Mouse (Mus musculus): ENCODE results near the gene Dennd1a. TPM values are rescaled to one million over a fixed set of nuclear protein-coding genes. Genes with fewer than 3 reads are reported as not detected.

The Dennd1a gene
- polyA plus RNA-seq, 1 experiment from 2014 or later: 17.3 TPM

DNA sequence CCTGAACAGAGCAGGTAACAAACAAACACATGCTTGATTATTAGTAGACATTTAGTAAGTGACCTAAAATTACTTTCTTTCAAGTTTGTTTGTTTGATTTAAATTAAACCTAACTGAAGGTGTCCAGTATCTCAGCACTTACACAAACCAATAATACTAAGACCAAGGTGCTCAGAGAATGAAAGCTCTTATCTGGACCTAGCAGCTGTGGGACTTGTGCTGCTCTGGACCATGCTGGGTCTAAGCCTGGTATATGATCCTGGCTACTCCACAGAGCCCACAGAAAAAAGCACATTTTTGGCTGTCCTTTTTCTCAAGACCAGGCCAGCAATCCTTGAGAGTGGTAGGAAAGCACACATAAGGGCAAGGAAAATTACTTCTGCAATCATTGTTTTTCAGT, 193.2 kb downstream of the Dennd1a start:
- DNase-seq (ENCODE audit: extremely low spot score, low spot score): no peak
- H3K27me3 ChIP-seq (ENCODE audit: poor library complexity, severe bottlenecking): no peaks in the 10 kb centered on the region
- peaks cover 3% of the 10 kb centered on the region; the same call in 1 of the 2 replicates for H3K36me3 ChIP-seq (replicated peaks)
- H3K4me1 ChIP-seq: peaks cover 69% of the 10 kb centered on the region
- no peaks in the 10 kb centered on the region for H3K9me3 ChIP-seq
- H3K4me3 ChIP-seq: no peak overlapping the region
- peak overlapping the region; percentile 60; the same call in 1 of the 2 replicates for H3K27ac ChIP-seq

DNA sequence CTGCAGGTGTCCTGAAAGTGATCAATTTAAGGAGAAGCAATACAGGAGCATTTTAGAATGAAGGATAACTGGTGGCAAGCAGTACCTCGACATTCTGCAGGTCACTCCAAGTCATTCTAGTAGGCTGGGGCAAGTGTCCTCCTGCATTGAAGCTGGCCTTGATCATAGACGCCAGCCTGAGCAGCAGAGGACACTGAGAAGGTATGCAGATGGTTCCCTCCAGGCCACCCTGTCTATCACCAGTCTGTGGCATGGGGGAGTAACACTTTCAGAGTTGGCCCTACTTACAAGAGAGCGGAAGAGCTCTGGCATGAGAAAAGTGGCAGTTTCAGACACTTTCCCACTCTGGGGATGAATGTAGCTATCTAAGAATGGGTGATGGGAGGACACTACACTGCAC, 193.9 kb downstream of the Dennd1a start:
- Histone ChIP-seq H3K36me3 (replicated peaks) (peaks cover 3% of the 10 kb centered on the region; the same call in 1 of the 2 replicates), H3K27ac (no peak overlapping the region), H3K9me3 (no peaks in the 10 kb centered on the region), H3K27me3 (ENCODE audit: poor library complexity, severe bottlenecking) (no peaks in the 10 kb centered on the region), H3K4me3 (no peak overlapping the region), H3K4me1 (peaks cover 66% of the 10 kb centered on the region)
- WGBS: 88% methylated on average over 3 of the region's 3 CpGs
- no peak for DNase-seq (ENCODE audit: extremely low spot score, low spot score)

DNA sequence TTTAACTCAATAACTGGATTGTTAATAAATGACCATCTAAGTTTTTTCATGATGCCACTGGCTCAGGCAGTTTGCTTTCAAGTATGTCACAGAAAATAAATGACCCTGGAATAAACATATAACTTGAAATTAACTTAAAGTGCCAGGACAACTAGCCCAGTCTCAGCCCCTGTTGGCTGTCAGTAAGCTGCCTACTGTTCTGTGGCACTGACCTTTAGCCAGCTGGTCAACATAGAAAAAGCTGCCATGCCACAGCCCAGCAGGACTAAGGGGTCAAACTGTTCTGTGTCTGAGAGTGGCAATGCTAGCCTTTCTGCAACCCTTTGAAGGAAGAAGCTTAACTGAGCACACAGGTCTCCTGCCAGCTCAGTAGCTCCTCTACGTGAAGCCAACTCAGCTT, 198.8 kb downstream of the Dennd1a start:
- no peaks in the 10 kb centered on the region for H3K9me3 ChIP-seq
- 73% methylated on average over 1 of the region's 1 CpGs for WGBS
- H3K27me3 ChIP-seq (ENCODE audit: poor library complexity, severe bottlenecking): no peaks in the 10 kb centered on the region
- peaks cover 17% of the 10 kb centered on the region for H3K4me1 ChIP-seq
- no peak overlapping the region for H3K4me3 ChIP-seq
- H3K27ac ChIP-seq: no peak overlapping the region
- no peak for DNase-seq (ENCODE audit: extremely low spot score, low spot score)
- H3K36me3 ChIP-seq (replicated peaks): peaks cover 3% of the 10 kb centered on the region; the same call in 1 of the 2 replicates

DNA sequence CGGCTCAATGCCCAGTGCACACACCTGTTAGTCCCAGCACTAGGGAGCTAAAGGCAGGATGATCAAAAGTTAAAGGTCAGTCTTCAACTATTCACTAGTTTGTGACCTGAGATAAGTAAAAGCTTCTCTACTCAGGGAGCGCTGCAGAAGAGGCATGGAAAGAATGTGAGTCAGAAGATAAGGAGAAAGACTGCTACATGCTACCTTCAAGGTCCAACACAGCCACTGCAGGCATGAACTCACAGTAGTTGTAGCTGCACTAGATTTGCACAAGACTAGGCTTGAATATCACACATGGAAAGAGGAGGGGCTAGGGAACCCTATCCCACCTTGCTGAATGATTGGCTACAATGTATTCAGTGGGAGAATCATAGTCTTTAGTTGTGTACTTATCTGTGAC, 202.1 kb downstream of the Dennd1a start:
- Histone ChIP-seq H3K4me1 (peaks cover 4% of the 10 kb centered on the region; the same call in 1 of the 2 replicates), H3K4me3 (no peak overlapping the region), H3K9me3 (no peaks in the 10 kb centered on the region), H3K27ac (no peak overlapping the region), H3K27me3 (ENCODE audit: poor library complexity, severe bottlenecking) (no peaks in the 10 kb centered on the region), H3K36me3 (replicated peaks) (peaks cover 3% of the 10 kb centered on the region; the same call in 1 of the 2 replicates)
- no peak for DNase-seq (ENCODE audit: extremely low spot score, low spot score)
- 95% methylated on average over 2 of the region's 2 CpGs for WGBS

DNA sequence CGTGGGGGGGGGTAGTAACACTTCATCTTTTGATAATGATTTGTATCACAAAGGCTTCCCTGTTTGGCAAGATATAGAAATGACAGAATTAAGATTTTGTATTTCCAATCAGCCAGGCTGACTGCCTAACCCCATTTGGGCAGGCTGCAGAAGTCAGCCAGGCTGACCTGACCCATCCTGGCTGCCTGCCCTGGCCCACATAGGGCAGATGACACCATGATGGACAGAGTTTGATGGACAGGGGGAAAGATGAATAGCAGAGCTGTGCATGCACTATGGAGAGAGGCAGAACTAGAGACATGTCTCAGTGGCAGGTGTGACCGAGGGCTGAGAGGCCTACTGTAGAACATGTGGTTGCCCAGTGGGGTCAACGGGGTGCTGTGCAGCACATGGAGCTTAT, 203.9 kb downstream of the Dennd1a start:
- DNase-seq (ENCODE audit: extremely low spot score, low spot score): no peak
- no peaks in the 10 kb centered on the region for H3K27me3 ChIP-seq (ENCODE audit: poor library complexity, severe bottlenecking)
- H3K4me1 ChIP-seq: peaks cover under 1% of the 10 kb centered on the region; the same call in 1 of the 2 replicates
- H3K36me3 ChIP-seq (replicated peaks): no peaks in the 10 kb centered on the region
- no peak overlapping the region for H3K27ac ChIP-seq
- no peak overlapping the region for H3K4me3 ChIP-seq
- 85% methylated on average over 3 of the region's 3 CpGs for WGBS
- no peaks in the 10 kb centered on the region for H3K9me3 ChIP-seq

DNA sequence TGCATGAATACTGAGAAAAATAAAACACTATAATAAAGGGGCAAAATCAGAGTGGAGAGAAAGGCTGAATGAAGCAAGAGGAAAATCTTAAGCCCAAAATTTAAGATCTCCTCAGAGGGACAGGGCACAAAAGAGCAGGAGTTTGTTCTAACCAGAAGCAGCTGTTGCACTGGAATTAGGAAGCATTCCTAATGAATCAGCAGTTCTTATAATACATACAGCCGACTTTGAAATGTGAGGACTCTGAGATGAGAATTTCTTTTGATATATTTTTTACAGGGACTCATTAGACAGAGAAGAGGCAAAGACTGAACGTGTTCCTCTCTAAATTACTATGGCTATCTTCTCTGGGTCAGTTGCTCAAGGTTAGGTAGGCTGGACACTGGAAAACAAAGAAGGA, 212.7 kb downstream of the Dennd1a start:
- Histone ChIP-seq H3K36me3 (replicated peaks) (0 out of 2 replicates have a peak, but pooled peaks cover 2% of the 10 kb centered on the region), H3K27me3 (ENCODE audit: poor library complexity, severe bottlenecking) (no peaks in the 10 kb centered on the region), H3K4me3 (no peak overlapping the region), H3K9me3 (no peaks in the 10 kb centered on the region; the same call in 1 of the 2 replicates), H3K27ac (no peak overlapping the region), H3K4me1 (peaks cover 15% of the 10 kb centered on the region)
- no peak for DNase-seq (ENCODE audit: extremely low spot score, low spot score)
- 55% methylated on average over 2 of the region's 2 CpGs for WGBS

DNA sequence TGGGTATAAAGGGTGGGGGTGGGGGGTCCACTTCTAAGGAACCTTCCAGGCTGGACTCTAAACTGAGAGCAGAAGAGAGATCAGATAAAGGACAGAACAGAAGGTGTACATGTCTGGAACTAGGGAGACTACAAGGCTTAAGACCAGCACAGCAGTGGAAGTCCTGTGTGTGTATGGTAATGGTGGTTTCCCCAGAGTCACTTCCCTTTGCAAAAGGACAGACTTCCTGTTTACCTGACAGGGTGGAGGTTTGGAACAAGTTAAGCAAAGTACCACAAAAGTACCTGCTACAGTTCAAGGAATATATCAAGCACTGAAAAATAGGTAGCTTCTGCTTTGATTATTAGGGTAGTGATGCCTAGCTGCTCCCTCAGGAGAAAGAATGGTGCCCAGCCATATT, 215.1 kb downstream of the Dennd1a start:
- no peaks in the 10 kb centered on the region; the same call in 1 of the 2 replicates for H3K9me3 ChIP-seq
- peaks cover 20% of the 10 kb centered on the region for H3K4me1 ChIP-seq
- H3K27ac ChIP-seq: no peak overlapping the region
- 0 out of 2 replicates have a peak, but pooled peaks cover 2% of the 10 kb centered on the region for H3K27me3 ChIP-seq (ENCODE audit: poor library complexity, severe bottlenecking)
- no peak for DNase-seq (ENCODE audit: extremely low spot score, low spot score)
- H3K4me3 ChIP-seq: no peak overlapping the region
- H3K36me3 ChIP-seq (replicated peaks): 0 out of 2 replicates have a peak, but pooled peaks cover 2% of the 10 kb centered on the region

DNA sequence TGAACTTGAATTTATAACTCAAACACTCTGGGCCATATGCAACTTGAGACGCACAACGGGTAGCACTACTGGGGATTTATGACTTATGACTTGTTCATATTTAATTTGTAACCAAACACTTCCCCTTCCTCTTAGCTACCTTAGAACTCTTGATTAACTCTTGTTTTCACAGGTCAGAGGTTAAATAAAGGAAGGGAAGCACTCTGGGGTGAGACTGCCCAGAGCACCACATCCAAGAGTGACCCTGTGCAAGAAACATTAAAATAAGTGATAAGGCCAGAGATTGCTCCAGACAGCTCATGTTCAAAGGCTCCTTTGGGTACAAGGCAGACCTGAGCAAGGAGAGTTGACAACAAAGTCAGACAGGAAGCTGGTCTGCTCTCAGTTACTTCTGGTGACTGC, 219.0 kb downstream of the Dennd1a start:
- peaks cover 20% of the 10 kb centered on the region for H3K27me3 ChIP-seq (ENCODE audit: poor library complexity, severe bottlenecking)
- 65% methylated on average over 2 of the region's 2 CpGs for WGBS

DNA sequence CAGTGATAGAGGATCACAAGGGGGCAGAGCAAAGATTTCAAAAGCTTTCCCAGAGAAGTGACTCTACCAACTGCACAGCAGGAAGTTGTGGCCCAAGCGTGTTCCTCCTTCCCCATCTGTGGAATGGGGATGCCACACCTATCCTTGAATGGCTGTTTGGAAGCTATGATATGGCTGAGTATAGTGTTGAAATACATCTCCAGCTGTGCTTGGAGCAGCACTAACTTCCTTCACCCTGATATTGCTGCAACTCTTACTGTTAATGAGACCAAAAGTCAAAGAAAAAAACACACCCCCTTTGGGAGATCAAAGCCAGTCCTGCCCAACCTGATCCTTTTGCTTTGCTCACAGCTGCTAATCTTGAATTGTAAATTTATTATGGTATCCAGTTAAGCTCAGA, 221.3 kb downstream of the Dennd1a start:
- H3K4me1 ChIP-seq: 0 out of 2 replicates have a peak, but pooled peaks cover 5% of the 10 kb centered on the region
- H3K4me3 ChIP-seq: no peak overlapping the region
- no peak for DNase-seq (ENCODE audit: extremely low spot score, low spot score)
- H3K27me3 ChIP-seq (ENCODE audit: poor library complexity, severe bottlenecking): peaks cover 20% of the 10 kb centered on the region
- no peak overlapping the region for H3K27ac ChIP-seq
- H3K36me3 ChIP-seq (replicated peaks): 0 out of 2 replicates have a peak, but pooled peaks cover 2% of the 10 kb centered on the region
- no peaks in the 10 kb centered on the region; the same call in 1 of the 2 replicates for H3K9me3 ChIP-seq
- WGBS: 73% methylated on average over 1 of the region's 1 CpGs

More for the DNA sequence above, 219.0 kb downstream of the Dennd1a start:
- Histone ChIP-seq H3K4me1 (0 out of 2 replicates have a peak, but pooled peaks cover 5% of the 10 kb centered on the region), H3K36me3 (replicated peaks) (0 out of 2 replicates have a peak, but pooled peaks cover 2% of the 10 kb centered on the region), H3K4me3 (no peak overlapping the region), H3K27ac (no peak overlapping the region), H3K9me3 (no peaks in the 10 kb centered on the region; the same call in 1 of the 2 replicates)
- no peak for DNase-seq (ENCODE audit: extremely low spot score, low spot score)

DNA sequence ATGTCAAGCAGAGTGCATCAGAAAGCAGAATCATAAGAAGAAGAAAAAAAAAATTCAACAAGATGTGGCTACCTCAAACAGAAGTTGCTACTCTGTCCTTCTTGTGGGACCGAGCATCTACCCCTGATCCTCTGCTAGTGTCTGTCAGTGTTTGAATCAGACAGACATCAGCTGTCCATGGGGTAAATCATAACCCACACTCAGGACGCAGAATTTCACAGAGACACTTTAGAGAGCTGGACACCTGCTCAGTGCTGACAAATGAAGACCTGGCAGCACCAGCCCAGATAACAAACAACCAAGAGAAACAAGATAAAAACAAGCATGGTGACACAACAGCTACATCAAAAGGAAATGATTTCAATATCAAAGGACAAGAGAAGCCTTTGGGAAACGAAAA, 222.9 kb downstream of the Dennd1a start:
- no peaks in the 10 kb centered on the region for H3K36me3 ChIP-seq (replicated peaks)
- 0 out of 2 replicates have a peak, but pooled peaks cover 5% of the 10 kb centered on the region for H3K4me1 ChIP-seq
- no peak overlapping the region for H3K4me3 ChIP-seq
- no peaks in the 10 kb centered on the region for H3K9me3 ChIP-seq
- peaks cover 20% of the 10 kb centered on the region for H3K27me3 ChIP-seq (ENCODE audit: poor library complexity, severe bottlenecking)
- 78% methylated on average over 3 of the region's 3 CpGs for WGBS
- DNase-seq (ENCODE audit: extremely low spot score, low spot score): no peak
- H3K27ac ChIP-seq: no peak overlapping the region

DNA sequence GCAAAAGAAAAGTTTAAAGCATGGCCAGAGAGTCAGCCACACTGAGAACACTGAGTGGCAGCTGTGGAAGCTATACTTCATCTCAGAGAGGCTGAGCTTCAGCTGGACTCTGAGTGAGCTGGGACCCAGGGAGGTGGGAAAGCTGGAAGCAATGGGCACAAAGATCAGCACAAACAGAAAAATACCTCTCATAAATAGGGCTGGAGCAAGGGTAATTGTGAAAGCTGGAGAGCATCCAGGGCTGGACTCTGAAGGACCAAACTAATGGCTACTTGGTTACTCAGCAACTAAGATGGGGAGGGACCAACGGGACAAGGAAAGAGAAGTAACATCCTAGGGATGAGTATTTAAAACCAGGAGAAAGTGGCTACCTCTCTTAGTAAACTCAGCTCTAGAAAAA, 225.0 kb downstream of the Dennd1a start:
- no peaks in the 10 kb centered on the region for H3K9me3 ChIP-seq
- no peak overlapping the region for H3K27ac ChIP-seq
- no peak overlapping the region for H3K4me3 ChIP-seq
- WGBS: 83% methylated on average over 1 of the region's 1 CpGs
- H3K27me3 ChIP-seq (ENCODE audit: poor library complexity, severe bottlenecking): peaks cover 20% of the 10 kb centered on the region
- H3K36me3 ChIP-seq (replicated peaks): no peaks in the 10 kb centered on the region
- no peaks in the 10 kb centered on the region for H3K4me1 ChIP-seq
- DNase-seq (ENCODE audit: extremely low spot score, low spot score): no peak

DNA sequence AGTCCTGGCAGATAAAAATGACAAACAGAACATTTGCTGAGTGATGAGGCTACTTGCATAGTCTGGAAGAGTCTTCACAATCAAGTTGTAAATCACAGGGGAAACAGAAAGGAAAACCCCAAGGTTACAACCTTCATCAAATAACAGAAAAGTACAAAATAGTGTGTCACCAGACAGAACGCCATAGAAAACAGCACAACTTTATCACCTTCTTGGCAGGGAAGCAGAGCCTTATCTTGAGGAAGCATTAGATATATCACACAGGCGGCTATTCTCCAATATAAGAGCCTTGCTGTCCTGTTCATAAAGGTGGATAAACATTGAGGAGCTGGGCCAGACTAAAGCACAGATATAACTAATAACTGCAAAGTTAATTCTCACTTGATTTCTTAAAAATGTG, 225.7 kb downstream of the Dennd1a start:
- Histone ChIP-seq H3K27ac (no peak overlapping the region), H3K27me3 (ENCODE audit: poor library complexity, severe bottlenecking) (peaks cover 13% of the 10 kb centered on the region), H3K36me3 (replicated peaks) (no peaks in the 10 kb centered on the region), H3K4me1 (no peaks in the 10 kb centered on the region), H3K4me3 (no peak overlapping the region), H3K9me3 (no peaks in the 10 kb centered on the region)
- DNase-seq (ENCODE audit: extremely low spot score, low spot score): no peak
- 87% methylated on average over 2 of the region's 2 CpGs for WGBS

DNA sequence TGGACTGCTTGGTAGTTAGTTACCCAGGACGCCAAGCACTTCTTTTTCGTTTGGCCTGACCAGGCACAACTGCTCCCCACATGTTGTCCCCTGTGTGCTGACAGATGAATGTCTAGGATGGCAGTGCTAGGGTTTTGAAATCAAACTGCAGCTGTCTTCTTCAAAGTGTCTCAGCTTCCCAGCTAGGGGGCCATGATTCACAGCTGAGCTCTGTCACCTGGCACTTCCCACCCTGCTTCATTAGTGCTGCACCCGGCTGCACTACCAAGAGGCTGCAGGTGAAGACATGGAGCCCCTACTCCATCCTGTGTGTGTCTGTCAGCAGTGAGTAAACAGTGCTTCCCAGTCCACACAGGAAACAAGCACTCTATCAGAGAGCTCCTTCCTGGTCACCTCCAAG, 234.8 kb downstream of the Dennd1a start:
- H3K9me3 ChIP-seq: no peaks in the 10 kb centered on the region
- DNase-seq (ENCODE audit: extremely low spot score, low spot score): no peak
- 77% methylated on average over 3 of the region's 3 CpGs for WGBS
- peaks cover 35% of the 10 kb centered on the region for H3K4me1 ChIP-seq
- H3K27ac ChIP-seq: 0 out of 2 replicates have a peak overlapping the region, but pooled peaks have one; percentile 0
- no peak overlapping the region for H3K4me3 ChIP-seq
- no peaks in the 10 kb centered on the region for H3K36me3 ChIP-seq (replicated peaks)
- no peaks in the 10 kb centered on the region for H3K27me3 ChIP-seq (ENCODE audit: poor library complexity, severe bottlenecking)
